Mouse (Mus musculus): ENCODE data around the gene Impg1. TPM values are rescaled to one million over a fixed set of nuclear protein-coding genes. Genes with fewer than 3 reads are reported as not detected.
A peak's percentile ranks its signal among the peaks of the same experiment; 100 is the strongest.

Impg1 gene
- polyA plus RNA-seq, 1 experiment from 2014 or later, result 0.14 TPM

GRCm38 (mm10) chr9:80351678-80352331, 113.5 kb downstream of the Impg1 start:
- no peak overlapping the region for H3K9ac ChIP-seq (replicated peaks; ENCODE audit: low read depth)
- TF ChIP-seq EP300 (IDR thresholded peaks at IDR 0.05) (no peak), CTCF (IDR thresholded peaks at IDR 0.05) (no peak)
- H3K27me3 ChIP-seq (replicated peaks; ENCODE audit: insufficient read depth, low read length), result no peaks in the 10 kb centered on the region
- no peaks in the 10 kb centered on the region for H3K4me1 ChIP-seq (ENCODE audit: insufficient read depth, low read depth, low read length)
- ATAC-seq, result no peak
- H3K36me3 ChIP-seq (ENCODE audit: insufficient read depth, low read length), result no peaks in the 10 kb centered on the region
- peak overlapping the region; percentile 17; the same call in 1 of the 2 replicates for H3K4me3 ChIP-seq (ENCODE audit: low read depth, low read length)
- peak overlapping the region; percentile 48 for H3K4me2 ChIP-seq (replicated peaks; ENCODE audit: low read depth, low read length)
- no peaks in the 10 kb centered on the region for H3K9me3 ChIP-seq (ENCODE audit: low read length)
- no peak for DNase-seq (ENCODE audit: low spot score)
- H3K27ac ChIP-seq (ENCODE audit: low read length), result no peak overlapping the region
- 38% methylated on average over 20 of the region's 20 CpGs for WGBS

GRCm38 (mm10) chr9:80351295-80351677, 114.0 kb downstream of the Impg1 start:
- peak overlapping the region; percentile 17; the same call in 1 of the 2 replicates for H3K4me3 ChIP-seq (ENCODE audit: low read depth, low read length)
- no peak overlapping the region for H3K27ac ChIP-seq (ENCODE audit: low read length)
- no peaks in the 10 kb centered on the region for H3K36me3 ChIP-seq (ENCODE audit: insufficient read depth, low read length)
- H3K4me2 ChIP-seq (replicated peaks; ENCODE audit: low read depth, low read length), result peak overlapping the region; percentile 48
- H3K9me3 ChIP-seq (ENCODE audit: low read length), result no peaks in the 10 kb centered on the region
- WGBS, result 53% methylated on average over 7 of the region's 7 CpGs
- ATAC-seq, result no peak
- DNase-seq (ENCODE audit: low spot score), result no peak
- H3K27me3 ChIP-seq (replicated peaks; ENCODE audit: insufficient read depth, low read length), result no peaks in the 10 kb centered on the region
- H3K9ac ChIP-seq (replicated peaks; ENCODE audit: low read depth), result no peak overlapping the region
- no peak for TF ChIP-seq EP300 (IDR thresholded peaks at IDR 0.05)
- no peak for TF ChIP-seq CTCF (IDR thresholded peaks at IDR 0.05)
- no peaks in the 10 kb centered on the region for H3K4me1 ChIP-seq (ENCODE audit: insufficient read depth, low read depth, low read length)

GRCm38 (mm10) chr9:80344451-80345000, 120.8 kb downstream of the Impg1 start:
- no peaks in the 10 kb centered on the region for H3K27me3 ChIP-seq (replicated peaks; ENCODE audit: insufficient read depth, low read length)
- no peaks in the 10 kb centered on the region for H3K36me3 ChIP-seq (ENCODE audit: insufficient read depth, low read length)
- WGBS, result 84% methylated on average over 6 of the region's 6 CpGs
- H3K27ac ChIP-seq (ENCODE audit: low read length), result no peak overlapping the region
- ATAC-seq, result no peak
- no peaks in the 10 kb centered on the region for H3K4me1 ChIP-seq (ENCODE audit: insufficient read depth, low read depth, low read length)
- no peak overlapping the region for H3K9ac ChIP-seq (replicated peaks; ENCODE audit: low read depth)
- H3K4me2 ChIP-seq (replicated peaks; ENCODE audit: low read depth, low read length), result no peak overlapping the region
- no peak overlapping the region for H3K4me3 ChIP-seq (ENCODE audit: low read depth, low read length)
- no peaks in the 10 kb centered on the region for H3K9me3 ChIP-seq (ENCODE audit: low read length)
- DNase-seq (ENCODE audit: low spot score), result no peak
- TF ChIP-seq CTCF (IDR thresholded peaks at IDR 0.05) (no peak), EP300 (IDR thresholded peaks at IDR 0.05) (no peak)

- Histone ChIP-seq H3K4me1 (ENCODE audit: insufficient read depth, low read depth, low read length) (no peaks in the 10 kb centered on the region), H3K27ac (ENCODE audit: low read length) (no peak overlapping the region), H3K4me2 (replicated peaks; ENCODE audit: low read depth, low read length) (no peak overlapping the region), H3K4me3 (ENCODE audit: low read depth, low read length) (no peak overlapping the region), H3K9ac (replicated peaks; ENCODE audit: low read depth) (no peak overlapping the region), H3K36me3 (ENCODE audit: insufficient read depth, low read length) (no peaks in the 10 kb centered on the region), H3K9me3 (ENCODE audit: low read length) (no peaks in the 10 kb centered on the region), H3K27me3 (replicated peaks; ENCODE audit: insufficient read depth, low read length) (no peaks in the 10 kb centered on the region)
- no peak for TF ChIP-seq CTCF (IDR thresholded peaks at IDR 0.05)
- TF ChIP-seq EP300 (IDR thresholded peaks at IDR 0.05), result no peak
- DNase-seq (ENCODE audit: low spot score) (no peak), ATAC-seq (no peak)
- WGBS, result 81% methylated on average over 6 of the region's 6 CpGs
Measured at GRCm38 (mm10) chr9:80342520-80342919, 122.8 kb downstream of the Impg1 start.

GRCm38 (mm10) chr9:80341756-80342155, 123.5 kb downstream of the Impg1 start:
- H3K4me3 ChIP-seq (ENCODE audit: low read depth, low read length), result no peak overlapping the region
- DNase-seq (ENCODE audit: low spot score), result no peak
- WGBS, result 97% methylated on average over 16 of the region's 16 CpGs

GRCm38 (mm10) chr9:80340927-80341326, 124.4 kb downstream of the Impg1 start:
- WGBS, result 74% methylated on average over 1 of the region's 1 CpGs
- DNase-seq (ENCODE audit: low spot score), result no peak
- TF ChIP-seq CTCF (IDR thresholded peaks at IDR 0.05) (no peak), EP300 (IDR thresholded peaks at IDR 0.05) (no peak)
- H3K27ac ChIP-seq (ENCODE audit: low read length), result no peak overlapping the region
- no peaks in the 10 kb centered on the region for H3K4me1 ChIP-seq (ENCODE audit: insufficient read depth, low read depth, low read length)
- H3K9ac ChIP-seq (replicated peaks; ENCODE audit: low read depth), result no peak overlapping the region
- H3K36me3 ChIP-seq (ENCODE audit: insufficient read depth, low read length), result no peaks in the 10 kb centered on the region
- ATAC-seq, result no peak
- H3K4me2 ChIP-seq (replicated peaks; ENCODE audit: low read depth, low read length), result no peak overlapping the region
- H3K4me3 ChIP-seq (ENCODE audit: low read depth, low read length), result no peak overlapping the region
- H3K27me3 ChIP-seq (replicated peaks; ENCODE audit: insufficient read depth, low read length), result no peaks in the 10 kb centered on the region
- H3K9me3 ChIP-seq (ENCODE audit: low read length), result no peaks in the 10 kb centered on the region

More at GRCm38 (mm10) chr9:80341756-80342155, 123.5 kb downstream of the Impg1 start:
- TF ChIP-seq CTCF (IDR thresholded peaks at IDR 0.05) (no peak), EP300 (IDR thresholded peaks at IDR 0.05) (no peak)
- Histone ChIP-seq H3K4me1 (ENCODE audit: insufficient read depth, low read depth, low read length) (no peaks in the 10 kb centered on the region), H3K36me3 (ENCODE audit: insufficient read depth, low read length) (no peaks in the 10 kb centered on the region), H3K4me2 (replicated peaks; ENCODE audit: low read depth, low read length) (no peak overlapping the region), H3K27ac (ENCODE audit: low read length) (no peak overlapping the region), H3K9me3 (ENCODE audit: low read length) (no peaks in the 10 kb centered on the region), H3K9ac (replicated peaks; ENCODE audit: low read depth) (no peak overlapping the region), H3K27me3 (replicated peaks; ENCODE audit: insufficient read depth, low read length) (no peaks in the 10 kb centered on the region)
- no peak for ATAC-seq

Data from lung, postnatal 0 days (tissue).